Mouse (Mus musculus) kidney, adult 2 months (tissue): ENCODE results near the gene Tirap.

Source experiments
- CTCF ChIP-seq: fragments of 200-500 bp; conservative IDR thresholded peaks from 2 replicates; pipeline ENCODE4 v1.5.1; 2011; ENCODE audit warnings: low read depth, mild to moderate bottlenecking, control low read depth, low read length, moderate library complexity, mixed read lengths; ENCODE audit not compliant: insufficient read depth, insufficient read length
- POLR2A ChIP-seq: fragments of 200-500 bp; IDR thresholded peaks from one replicate; pipeline ENCODE4 v1.6.1; 2011; ENCODE audit warnings: low read depth, low read length, control low read depth

- TF ChIP-seq CTCF (peak; percentile 72), POLR2A (no peak)
Observed at GRCm38 (mm10) chr9:35199772-35200471, at the start of gene Tirap, which contains the start of gene Srpr.
